Mouse (Mus musculus): ENCODE data around the gene Smg1.

DNA sequence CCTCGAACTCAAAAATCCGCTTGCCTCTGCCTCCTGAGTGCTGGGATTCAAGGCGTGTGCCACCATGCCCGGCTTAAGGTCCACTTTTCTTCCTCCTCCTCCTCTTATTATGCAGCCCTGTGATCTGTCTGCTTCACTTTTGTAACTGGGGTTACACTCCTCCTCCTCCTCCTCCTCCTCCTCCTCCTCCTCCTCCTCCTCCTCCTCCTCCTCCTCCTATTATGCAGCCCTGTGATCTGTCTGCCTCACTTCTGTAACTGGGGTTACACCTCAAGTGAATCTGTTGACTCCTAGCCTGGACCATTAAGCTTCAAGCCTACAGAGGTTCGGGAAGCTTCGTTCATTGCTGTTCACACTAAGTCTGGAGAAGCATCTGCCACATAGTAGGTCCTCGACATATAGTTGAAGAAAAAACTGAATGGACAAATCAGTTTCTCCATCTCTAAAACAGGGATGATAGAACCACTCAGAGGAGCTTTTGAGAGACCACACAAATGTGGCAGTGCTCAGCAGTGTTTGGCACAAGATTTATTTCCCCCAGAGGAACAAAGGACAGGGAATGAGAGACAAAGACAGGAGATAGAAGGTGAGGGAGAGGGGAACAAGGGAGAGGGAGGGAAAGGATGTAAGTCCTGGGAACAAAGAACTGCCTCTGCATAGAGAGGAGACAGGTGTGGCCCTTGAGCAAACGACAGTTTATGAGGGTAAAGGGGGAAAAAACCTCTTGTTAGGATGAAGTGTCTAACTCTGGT is 126.5 kb downstream of the Smg1 start:
- no peak for TF ChIP-seq CTCF (IDR thresholded peaks at IDR 0.05; ENCODE audit: insufficient read depth, low read length)
- TF ChIP-seq POLR2A (IDR thresholded peaks at IDR 0.05; ENCODE audit: borderline replicate concordance, extremely low read depth, low read depth, low read length): no peak
